Mouse (Mus musculus): ENCODE data around the gene Nol4l.
A peak's percentile ranks its signal among the peaks of the same experiment; 100 is the strongest.

Nol4l gene

GRCm38 (mm10) chr2:153510136-153510535, 19.6 kb downstream of the Nol4l start:
- peak; percentile 80 for DNase-seq

- peak; percentile 80 for DNase-seq
Observed at GRCm38 (mm10) chr2:153509211-153510029, 20.4 kb downstream of the Nol4l start.

- peak; percentile 69 for DNase-seq
Observed at GRCm38 (mm10) chr2:153508405-153508804, 21.4 kb downstream of the Nol4l start.

GRCm38 (mm10) chr2:153507969-153508368, 21.8 kb downstream of the Nol4l start:
- no peak for DNase-seq

GRCm38 (mm10) chr2:153506385-153506784, 23.4 kb downstream of the Nol4l start:
- DNase-seq, result no peak

- no peak for DNase-seq
Observed at GRCm38 (mm10) chr2:153499154-153499553, 30.6 kb downstream of the Nol4l start.

GRCm38 (mm10) chr2:153496898-153497297, 32.9 kb downstream of the Nol4l start:
- peak; percentile 90 for DNase-seq

- peak; percentile 67 for DNase-seq
Observed at GRCm38 (mm10) chr2:153496301-153496700, 33.5 kb downstream of the Nol4l start.

GRCm38 (mm10) chr2:153495818-153496217, 34.0 kb downstream of the Nol4l start:
- peak; percentile 73 for DNase-seq

- peak; percentile 30 for DNase-seq
Observed at GRCm38 (mm10) chr2:153495391-153495790, 34.4 kb downstream of the Nol4l start.

GRCm38 (mm10) chr2:153494293-153494811, 35.4 kb downstream of the Nol4l start:
- peak; percentile 86 for DNase-seq

- DNase-seq, result peak; percentile 77
Observed at GRCm38 (mm10) chr2:153493781-153494292, 35.9 kb downstream of the Nol4l start.

- DNase-seq, result no peak
Observed at GRCm38 (mm10) chr2:153493393-153493731, 36.4 kb downstream of the Nol4l start.

GRCm38 (mm10) chr2:153492573-153493392, 37.0 kb downstream of the Nol4l start, which contains the start of gene 4930404H24Rik:
4930404H24Rik (plus strand) TSS chr2:153492790.
- DNase-seq, result peak; percentile 89

- peak; percentile 82 for DNase-seq
Observed at GRCm38 (mm10) chr2:153492179-153492517, 37.6 kb downstream of the Nol4l start.

GRCm38 (mm10) chr2:153491512-153492178, 38.1 kb downstream of the Nol4l start:
- peak; percentile 87 for DNase-seq

- peak; percentile 67 for DNase-seq
Observed at GRCm38 (mm10) chr2:153490940-153491339, 38.8 kb downstream of the Nol4l start.

GRCm38 (mm10) chr2:153490116-153490515, 39.7 kb downstream of the Nol4l start:
- peak; percentile 58 for DNase-seq

- peak; percentile 53 for DNase-seq
Observed at GRCm38 (mm10) chr2:153484071-153484470, 45.7 kb downstream of the Nol4l start.

GRCm38 (mm10) chr2:153483118-153483983, 46.4 kb downstream of the Nol4l start:
- peak; percentile 82 for DNase-seq

GRCm38 (mm10) chr2:153481861-153482120, 48.0 kb downstream of the Nol4l start:
- no peak for DNase-seq

Measured in cerebellum, adult 9-11 months (tissue).